Mouse (Mus musculus) kidney, postnatal 0 days (tissue): ENCODE measurements at regions not wholly inside any gene's neighbourhood (a gene's known extent, or its start where the extent isn't known, plus 50 kb on each side); places are given as distances from the start of the nearest gene placed in this dataset.
A peak's percentile ranks its signal among the peaks of the same experiment; 100 is the strongest.

Experiments used
- ATAC-seq: fragments of 200-750 bp; cut with Nextera tagmentation; replicated peaks from 2 replicates; pipeline ENCODE4 v1.8.0; 2017; ENCODE audit warnings: low read depth, moderate number of reproducible peaks, moderate TSS enrichment, moderate library complexity; ENCODE audit not compliant: low FRiP score
- DNase-seq: peaks from one replicate; pipeline ENCODE4 v3.0.0-alpha.2; 2016; ENCODE audit warnings: low spot score
- H3K27ac ChIP-seq: fragments of 300-500 bp; sonication (generic); 2 replicates; pipeline ENCODE4 v1.5.1; 2014; ENCODE audit warnings: mild to moderate bottlenecking
- H3K27me3 ChIP-seq: fragments of 300-500 bp; sonication (generic); 2 replicates; pipeline ENCODE4 v1.6.1; 2014; ENCODE audit warnings: low read length, mixed read lengths; ENCODE audit not compliant: insufficient read depth
- H3K36me3 ChIP-seq: fragments of 300-500 bp; sonication (generic); 2 replicates; pipeline ENCODE4 v1.6.1; 2014; ENCODE audit warnings: low read length, mixed read lengths; ENCODE audit not compliant: insufficient read depth
- H3K4me1 ChIP-seq: fragments of 300-500 bp; sonication (generic); replicated peaks from 2 replicates; pipeline ENCODE4 v1.6.1; 2014; ENCODE audit warnings: antibody characterized with exemption, low read length, mixed read lengths; ENCODE audit not compliant: insufficient read depth
- H3K4me2 ChIP-seq: fragments of 300-500 bp; sonication (generic); 2 replicates; pipeline ENCODE4 v1.6.1; 2014; ENCODE audit warnings: mild to moderate bottlenecking, low read length, moderate library complexity, mixed read lengths
- H3K4me3 ChIP-seq: fragments of 300-500 bp; sonication (generic); replicated peaks from 2 replicates; pipeline ENCODE4 v1.5.1; 2014; ENCODE audit warnings: low read depth, low read length
- H3K9ac ChIP-seq: fragments of 300-500 bp; sonication (generic); 2 replicates; pipeline ENCODE4 v1.6.1; 2014; ENCODE audit warnings: low read depth, low read length
- H3K9me3 ChIP-seq: fragments of 300-500 bp; sonication (generic); replicated peaks from 2 replicates; pipeline ENCODE4 v1.6.1; 2016; ENCODE audit warnings: low read length, inconsistent platforms, mixed read lengths
- CTCF ChIP-seq: IDR thresholded peaks from 2 replicates; pipeline ENCODE4 v1.5.1; 2016; ENCODE audit warnings: antibody characterized with exemption, low read depth, mild to moderate bottlenecking, moderate library complexity
- WGBS: fragments of 180-500 bp; shearing (Covaris S2); extraction: QIAGEN DNeasy Blood & Tissue Kit; methylation state at CpG from one replicate; pipeline ENCODE4 v1.1.7; 2014; 5-methylcytosine and 5-hydroxymethylcytosine counted together

DNA sequence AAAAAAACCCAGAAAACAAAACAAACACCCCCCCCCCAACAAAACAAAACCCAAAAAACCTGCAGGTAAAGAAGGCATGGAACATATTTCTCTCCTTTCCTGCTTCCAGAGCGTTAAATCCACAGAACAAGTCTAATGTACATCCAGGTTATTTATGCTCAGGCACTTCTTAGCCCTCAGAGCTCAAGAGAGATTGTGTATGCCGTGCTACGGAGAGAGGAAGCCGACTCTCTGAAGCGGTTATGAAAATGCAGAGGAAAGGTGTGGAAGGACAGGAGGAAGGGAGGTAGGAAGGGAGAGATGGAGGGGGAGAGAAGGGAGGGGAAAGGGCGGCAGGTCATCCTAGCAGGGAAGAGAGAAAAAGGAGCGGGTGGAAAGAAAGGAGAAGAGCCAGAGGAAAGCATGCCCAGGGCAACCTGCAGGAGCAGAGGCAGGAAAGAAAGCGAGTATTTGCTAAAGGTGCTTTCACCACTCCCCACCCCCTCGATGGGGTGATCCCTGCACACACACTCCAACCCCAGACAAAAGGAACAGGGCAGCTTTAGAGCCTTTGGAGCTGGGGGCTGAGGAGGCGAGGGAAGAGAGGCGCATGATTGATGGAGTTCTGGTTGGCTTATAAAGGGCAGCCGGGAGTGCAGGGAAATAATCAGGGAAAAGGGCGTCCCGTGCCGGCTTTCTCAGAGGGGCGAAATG is 327.9 kb downstream of the Gm10295 start:
- peak overlapping the region; percentile 35 for H3K4me3 ChIP-seq

More for the DNA sequence above, 327.9 kb downstream of the Gm10295 start:
- ATAC-seq = peak; percentile 33; the same call in 1 of the 2 replicates
- H3K27ac ChIP-seq = peak overlapping the region; percentile 73
- no peaks in the 10 kb centered on the region for H3K9me3 ChIP-seq
- peak overlapping the region; percentile 57 for H3K9ac ChIP-seq
- H3K36me3 ChIP-seq = no peaks in the 10 kb centered on the region
- DNase-seq = peak; percentile 84
- TF ChIP-seq CTCF = no peak
- peak overlapping the region; percentile 75 for H3K4me2 ChIP-seq
- H3K27me3 ChIP-seq = no peaks in the 10 kb centered on the region
- H3K4me1 ChIP-seq = 0 out of 2 replicates have a peak, but pooled peaks cover 5% of the 10 kb centered on the region
- 3% methylated on average over 16 of the region's 16 CpGs for WGBS
